Mouse (Mus musculus) heart, adult 11 months (tissue): ENCODE results near the gene Dlgap1.

Experiments
- DNase-seq: peaks from one replicate; pipeline ENCODE4 v3.0.0; 2022

Gene Dlgap1

GRCm38 (mm10) chr17:70765976-70766375 lies 797.1 kb downstream of the Dlgap1 start:
- no peak for DNase-seq

- no peak for DNase-seq
Observed at GRCm38 (mm10) chr17:70772120-70772899, 803.4 kb downstream of the Dlgap1 start.

GRCm38 (mm10) chr17:70779770-70780169 lies 810.9 kb downstream of the Dlgap1 start:
- DNase-seq, result no peak

GRCm38 (mm10) chr17:70780726-70781689 lies 812.1 kb downstream of the Dlgap1 start:
- no peak for DNase-seq

GRCm38 (mm10) chr17:70783273-70783672 lies 814.4 kb downstream of the Dlgap1 start:
- DNase-seq, result no peak

- no peak for DNase-seq
Observed at GRCm38 (mm10) chr17:70787366-70787765, 818.5 kb downstream of the Dlgap1 start.

GRCm38 (mm10) chr17:70790801-70791200 lies 821.9 kb downstream of the Dlgap1 start:
- no peak for DNase-seq

- no peak for DNase-seq
Observed at GRCm38 (mm10) chr17:70791596-70792275, 822.9 kb downstream of the Dlgap1 start.

GRCm38 (mm10) chr17:70794291-70794690 lies 825.4 kb downstream of the Dlgap1 start:
- peak; percentile 96 for DNase-seq

GRCm38 (mm10) chr17:70794722-70795121 lies 825.8 kb downstream of the Dlgap1 start:
- DNase-seq, result no peak

GRCm38 (mm10) chr17:70795196-70795595 lies 826.3 kb downstream of the Dlgap1 start:
- DNase-seq, result peak; percentile 80

- peak; percentile 43 for DNase-seq
Observed at GRCm38 (mm10) chr17:70796940-70797772, 828.3 kb downstream of the Dlgap1 start.

- DNase-seq, result peak; percentile 68
Observed at GRCm38 (mm10) chr17:70797773-70798045, 828.8 kb downstream of the Dlgap1 start.

GRCm38 (mm10) chr17:70799266-70799665 lies 830.4 kb downstream of the Dlgap1 start:
- peak; percentile 79 for DNase-seq

- DNase-seq, result peak; percentile 22
Observed at GRCm38 (mm10) chr17:70802022-70802421, 833.1 kb downstream of the Dlgap1 start.

GRCm38 (mm10) chr17:70805866-70806265 lies 837.0 kb downstream of the Dlgap1 start:
- DNase-seq, result no peak

GRCm38 (mm10) chr17:70806600-70806999 lies 837.7 kb downstream of the Dlgap1 start:
- DNase-seq, result no peak

- no peak for DNase-seq
Observed at GRCm38 (mm10) chr17:70807885-70808284, 839.0 kb downstream of the Dlgap1 start.

GRCm38 (mm10) chr17:70808837-70809236 lies 840.0 kb downstream of the Dlgap1 start:
- no peak for DNase-seq

GRCm38 (mm10) chr17:70809776-70810175 lies 840.9 kb downstream of the Dlgap1 start:
- peak; percentile 44 for DNase-seq

- no peak for DNase-seq
Observed at GRCm38 (mm10) chr17:70810795-70811194, 841.9 kb downstream of the Dlgap1 start.

- peak; percentile 23 for DNase-seq
Observed at GRCm38 (mm10) chr17:70815001-70815400, 846.1 kb downstream of the Dlgap1 start.
